Mouse (Mus musculus) lung, adult 2 months (tissue): ENCODE data around the gene Usf1. TPM values are rescaled to one million over a fixed set of nuclear protein-coding genes. Genes with fewer than 3 reads are reported as not detected.
A peak's percentile ranks its signal among the peaks of the same experiment; 100 is the strongest.

Experiments
- DNase-seq: peaks from one replicate; pipeline ENCODE4 v3.0.0; 2022
- H3K4me1 ChIP-seq: fragments of 200-500 bp; 2 replicates; pipeline ENCODE4 v1.6.1; 2011; ENCODE audit warnings: low read length; ENCODE audit not compliant: control insufficient read depth, insufficient read depth
- H3K4me3 ChIP-seq: fragments of 200-500 bp; replicated peaks from 2 replicates; pipeline ENCODE3; 2011; ENCODE audit warnings: low read depth, mild to moderate bottlenecking, control low read depth, low read length; ENCODE audit errors: extremely low read depth
- CTCF ChIP-seq: fragments of 200-500 bp; IDR thresholded peaks from 2 replicates; pipeline ENCODE4 v1.5.1; 2011; ENCODE audit warnings: mild to moderate bottlenecking, low read length, control low read depth; ENCODE audit not compliant: insufficient read depth
- POLR2A ChIP-seq: fragments of 200-500 bp; IDR thresholded peaks from 2 replicates; pipeline ENCODE4 v1.6.1; 2011; ENCODE audit warnings: low read depth, mild to moderate bottlenecking, control low read depth, low read length, borderline replicate concordance; ENCODE audit errors: extremely low read depth
- WGBS: fragments of 180-500 bp; shearing (Covaris S2); methylation state at CpG from one replicate; pipeline ENCODE4 v1.1.7; 2018; 5-methylcytosine and 5-hydroxymethylcytosine counted together
- polyA plus RNA-seq: library from polyadenylated mRNA; depleted of rRNA; stranded (reverse); fragments of >200 nt; gene quantifications from 2 replicates; pipeline ENCODE4 v1.2.3, GENCODE M21; 2012

The Usf1 gene
- polyA plus RNA-seq, 1 experiment: 107 TPM

DNA sequence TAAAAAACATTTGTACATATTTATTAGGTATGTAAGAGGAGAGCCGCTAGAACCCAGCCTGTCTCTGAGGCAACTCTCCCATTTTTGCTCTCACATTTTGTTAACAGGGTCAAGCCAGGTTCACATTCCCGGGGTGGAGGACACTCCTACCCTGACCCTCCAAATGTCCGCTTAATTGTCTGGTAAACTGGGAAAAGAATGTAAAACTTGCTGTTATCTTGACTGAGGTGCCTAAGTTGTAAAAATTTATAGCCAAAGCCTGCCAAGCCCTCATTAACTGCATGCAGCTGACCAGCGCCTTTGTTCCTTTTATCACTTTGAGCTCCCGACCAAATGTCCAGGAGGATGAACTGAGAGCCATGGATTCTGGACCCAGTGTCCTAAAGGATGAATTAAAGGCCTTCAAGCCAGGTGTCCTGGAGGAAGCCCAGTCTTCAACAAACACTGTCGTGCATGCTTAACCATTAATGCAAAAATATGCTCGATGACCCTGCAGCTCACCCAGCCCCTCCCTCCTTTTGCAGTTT, 24.2 kb downstream of the Usf1 start:
- no peak overlapping the region for H3K4me3 ChIP-seq
- WGBS: 51% methylated on average over 7 of the region's 7 CpGs

DNA sequence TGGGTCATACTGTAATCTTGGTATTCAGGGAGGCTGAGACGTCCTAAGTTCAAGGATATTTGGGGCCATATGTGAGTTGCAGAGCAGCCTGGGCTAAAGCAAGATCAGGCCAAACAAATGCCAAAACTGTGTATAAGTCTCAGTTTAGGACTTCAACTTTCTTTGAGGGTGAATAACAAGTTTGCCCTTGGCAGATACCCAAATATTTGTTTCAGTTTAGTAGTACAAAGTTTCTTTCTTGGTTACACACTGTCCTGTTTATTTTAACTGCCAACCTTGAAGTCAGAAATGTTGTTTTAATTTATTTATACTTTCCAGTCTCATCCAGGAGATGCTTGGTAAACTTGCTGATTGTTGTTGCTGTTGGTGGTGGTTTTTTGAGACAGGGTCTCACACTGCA, 24.9 kb downstream of the Usf1 start:
- Histone ChIP-seq H3K4me1 (peaks cover 5% of the 10 kb centered on the region; the same call in 1 of the 2 replicates), H3K4me3 (no peak overlapping the region)
- 53% methylated on average over 1 of the region's 1 CpGs for WGBS
- no peak for TF ChIP-seq CTCF
- TF ChIP-seq POLR2A: no peak
- no peak for DNase-seq

More for the DNA sequence above, 24.2 kb downstream of the Usf1 start:
- DNase-seq: no peak
- no peak for TF ChIP-seq CTCF
- TF ChIP-seq POLR2A: no peak
- peaks cover 3% of the 10 kb centered on the region; the same call in 1 of the 2 replicates for H3K4me1 ChIP-seq

DNA sequence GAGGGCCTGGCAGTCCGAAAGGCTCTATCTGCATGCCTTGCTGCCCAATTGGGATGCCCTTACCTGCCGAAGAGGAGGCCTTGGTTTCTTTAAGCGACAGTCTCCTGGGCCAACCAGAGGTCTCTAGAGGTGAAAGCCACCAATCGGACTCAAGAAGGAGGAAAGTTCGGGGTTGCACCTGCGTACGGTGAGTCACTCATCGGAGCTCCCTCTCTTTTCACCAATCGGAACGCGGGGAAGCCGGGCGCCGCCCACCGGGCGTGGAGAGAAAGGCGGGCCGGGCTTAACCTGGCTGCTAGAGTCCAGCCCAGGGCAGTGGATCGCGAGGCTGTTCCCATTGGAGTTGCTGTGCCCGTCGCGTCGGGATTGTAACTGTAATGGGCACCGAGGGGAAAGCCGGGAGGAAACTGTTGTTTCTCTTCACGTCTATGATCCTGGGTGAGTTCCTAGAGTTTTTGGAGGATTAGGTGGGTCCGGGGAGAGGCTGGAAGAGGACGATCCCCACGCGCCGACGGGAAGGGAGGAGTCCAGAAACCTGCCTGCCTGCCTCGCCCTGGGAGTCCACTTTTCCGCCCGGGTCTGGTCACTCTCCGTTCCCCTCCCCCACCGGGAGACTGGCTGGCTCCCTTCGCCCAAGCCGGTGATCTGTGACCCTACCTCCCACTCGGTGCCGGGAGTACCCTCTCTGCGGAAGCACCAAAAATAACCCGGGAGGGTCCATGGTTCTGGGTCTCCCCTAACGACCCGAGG, 26.3 kb downstream of the Usf1 start, which contains the start of gene F11r:
Gene F11r (plus strand): TSS at position 272 of the 750 bp plus-strand sequence.
- Histone ChIP-seq H3K4me3 (peak within 1 kb of the TSS; percentile 82), H3K4me1 (peaks cover 16% of the 10 kb centered on the region)
- WGBS: 2% methylated on average over 46 of the region's 46 CpGs
- DNase-seq: peak; percentile 95
- TF ChIP-seq CTCF (no peak), POLR2A (peak; percentile 97)

DNA sequence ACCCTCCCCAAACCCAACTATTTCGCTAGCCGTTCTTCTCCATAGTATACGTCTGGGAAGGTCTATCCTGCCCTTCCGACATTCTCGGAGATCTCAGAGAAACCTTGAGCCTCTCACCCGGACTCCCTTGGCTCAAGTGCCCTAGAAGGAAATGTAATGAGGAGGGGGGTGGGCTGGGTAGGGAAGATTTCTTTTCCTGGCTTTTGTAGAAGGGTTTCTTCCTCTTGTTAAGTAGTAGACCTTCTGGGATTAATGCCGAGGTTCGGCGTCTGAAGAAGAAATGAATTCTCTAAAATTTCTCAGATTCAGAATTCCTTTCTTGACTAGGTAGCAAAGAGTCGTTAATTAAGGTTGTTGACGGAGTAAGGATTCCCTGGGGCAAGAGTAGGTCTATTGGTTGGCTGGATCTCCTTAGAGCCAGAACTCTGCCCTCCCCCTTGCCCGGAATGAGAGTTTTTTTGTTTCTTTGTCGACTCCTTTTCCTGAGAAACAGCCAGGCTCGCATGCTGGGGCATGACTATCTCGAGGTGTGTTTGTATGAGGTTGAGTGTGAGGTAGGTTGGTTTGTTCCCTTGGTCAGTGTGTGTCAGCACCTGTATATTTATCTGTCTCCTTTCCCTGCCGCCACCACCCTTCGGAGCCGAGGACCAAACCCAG, 27.0 kb downstream of the Usf1 start:
- no peak for DNase-seq
- Histone ChIP-seq H3K4me3 (peak overlapping the region; percentile 82), H3K4me1 (peaks cover 18% of the 10 kb centered on the region)
- WGBS: 9% methylated on average over 18 of the region's 18 CpGs
- TF ChIP-seq POLR2A (no peak), CTCF (no peak)

DNA sequence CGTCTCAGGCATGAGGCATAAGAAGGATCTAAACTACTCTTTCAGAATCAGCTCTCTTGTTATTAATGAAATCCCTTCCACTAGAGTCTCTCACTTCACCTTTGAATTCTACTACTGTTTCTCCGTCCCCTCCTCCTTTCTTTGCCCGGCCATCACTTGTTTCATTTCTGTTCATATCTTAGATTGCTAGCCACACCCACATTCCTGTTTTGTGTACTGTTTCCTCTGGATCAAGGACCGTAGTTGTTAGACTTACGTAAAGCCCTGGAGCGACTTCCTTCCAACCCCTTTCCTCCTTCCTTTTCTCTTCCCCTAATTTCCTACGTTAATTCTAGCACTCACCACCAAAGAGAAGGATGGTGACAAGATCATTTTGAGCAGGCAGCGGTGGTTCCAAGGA, 28.0 kb downstream of the Usf1 start:
- no peak for DNase-seq
- H3K4me1 ChIP-seq: peaks cover 22% of the 10 kb centered on the region
- WGBS: 14% methylated on average over 8 of the region's 8 CpGs
- TF ChIP-seq CTCF: no peak
- peak overlapping the region; percentile 82 for H3K4me3 ChIP-seq

DNA sequence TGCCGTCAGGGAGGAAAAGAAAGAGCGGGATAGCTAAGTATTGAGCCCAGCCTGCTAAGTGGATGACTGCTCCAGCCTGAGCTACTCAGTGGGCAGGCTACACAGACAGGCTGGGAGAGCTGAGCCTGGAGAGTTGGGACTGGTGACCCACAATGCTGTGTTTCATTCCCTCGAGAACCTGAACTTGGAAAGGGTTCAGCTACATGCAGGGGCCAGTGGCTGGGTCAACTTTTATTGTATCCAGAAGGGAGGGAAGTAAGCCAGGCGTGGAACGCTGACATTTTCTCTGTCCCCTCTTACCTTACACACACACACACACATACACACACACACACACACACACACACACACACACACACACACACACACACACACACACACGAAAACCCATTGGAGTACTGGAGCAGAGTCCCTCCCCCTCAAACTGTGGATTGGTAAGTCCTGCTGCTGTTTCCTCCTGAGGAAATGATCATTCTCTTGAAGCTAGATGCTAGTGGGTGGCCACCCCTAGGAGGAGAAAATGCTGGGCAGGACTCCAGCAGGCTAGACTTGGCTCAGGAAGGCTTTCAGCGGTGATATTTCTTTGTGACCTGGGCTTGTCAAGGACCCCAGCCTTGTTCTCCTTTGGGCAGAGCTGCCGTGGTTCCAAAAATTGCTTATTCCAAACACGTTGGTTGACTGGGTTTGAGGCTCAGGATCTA, 29.1 kb downstream of the Usf1 start:
- peak; percentile 58 for DNase-seq

DNA sequence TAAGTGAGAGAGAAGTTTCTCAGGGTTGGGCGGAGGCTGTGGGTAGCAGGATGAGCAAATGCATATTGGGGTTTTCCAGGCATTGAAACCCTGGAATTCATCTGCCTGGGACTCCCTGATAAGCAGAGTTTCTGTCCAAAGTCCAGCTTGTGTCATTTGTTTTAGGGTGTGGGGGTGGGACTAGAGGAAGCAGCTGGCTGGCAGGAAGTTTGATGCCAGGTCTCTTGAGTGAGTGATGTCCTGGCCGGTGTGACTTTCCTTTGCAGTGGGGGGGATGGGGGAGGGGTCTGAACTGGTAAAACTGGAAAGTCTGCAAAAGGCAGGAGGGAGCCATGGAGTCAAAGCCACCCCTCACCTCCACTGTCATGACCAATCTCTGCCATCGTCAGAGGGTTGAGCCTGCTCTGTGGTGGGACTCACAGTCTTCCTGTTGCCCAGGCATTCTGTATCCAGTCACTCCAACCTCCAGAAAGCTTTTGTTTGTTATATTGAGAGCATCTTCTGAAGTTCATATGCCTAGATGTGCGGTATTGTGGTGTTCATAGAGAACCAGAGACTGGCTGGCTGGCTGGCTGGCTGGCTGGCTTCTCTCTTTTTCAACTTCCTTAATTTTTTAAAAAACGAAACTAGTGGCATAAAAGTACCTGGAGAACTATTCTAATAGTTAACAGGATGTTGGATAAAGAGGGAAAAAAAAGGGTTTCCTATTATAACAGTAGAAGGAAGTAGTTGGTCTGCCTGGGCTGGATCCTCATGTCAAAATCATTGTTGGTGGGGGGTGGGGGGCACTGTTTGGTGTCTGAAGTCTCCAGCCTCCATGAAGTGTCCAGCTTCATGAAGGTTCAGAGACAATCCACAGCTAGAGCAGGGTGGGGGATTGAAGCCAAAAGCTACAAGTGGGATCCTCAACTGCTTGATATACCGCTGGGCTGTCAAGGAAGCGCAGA, 30.6 kb downstream of the Usf1 start:
- TF ChIP-seq POLR2A (0 out of 2 replicates have a peak, but pooled peaks have one; percentile 21), CTCF (no peak)
- no peak for DNase-seq
- 19% methylated on average over 7 of the region's 7 CpGs for WGBS
- H3K4me1 ChIP-seq: peaks cover 22% of the 10 kb centered on the region
- peak overlapping the region; percentile 43 for H3K4me3 ChIP-seq

More for the DNA sequence above, 29.1 kb downstream of the Usf1 start:
- WGBS: 11% methylated on average over 9 of the region's 9 CpGs
- Histone ChIP-seq H3K4me3 (peak overlapping the region; percentile 47), H3K4me1 (peaks cover 22% of the 10 kb centered on the region)
- TF ChIP-seq CTCF (no peak), POLR2A (peak; percentile 47; the same call in 1 of the 2 replicates)

DNA sequence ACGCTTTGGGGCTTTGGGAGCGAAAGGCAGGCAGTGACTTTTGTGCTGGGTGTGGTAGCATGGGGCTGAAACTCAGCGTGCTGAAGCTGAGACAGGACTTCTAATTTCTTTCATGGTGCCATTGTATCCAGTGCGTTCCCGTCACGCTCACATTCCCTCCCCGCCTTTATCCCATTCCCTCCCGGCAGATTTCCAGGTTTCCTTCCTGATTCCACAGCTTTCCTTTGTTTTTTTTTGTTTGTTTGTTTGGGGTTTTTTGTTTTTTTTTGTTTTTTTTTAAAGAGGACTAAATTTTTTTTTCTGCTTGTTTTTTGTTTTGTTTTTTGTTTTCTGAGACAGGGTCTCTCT, 31.3 kb downstream of the Usf1 start:
- peak overlapping the region; percentile 43 for H3K4me3 ChIP-seq
- 20% methylated on average over 8 of the region's 8 CpGs for WGBS
- TF ChIP-seq CTCF (no peak), POLR2A (no peak)
- DNase-seq: no peak
- peaks cover 23% of the 10 kb centered on the region for H3K4me1 ChIP-seq
